Mouse (Mus musculus): ENCODE measurements around the gene Plgrkt.

- no peak for TF ChIP-seq CTCF (IDR thresholded peaks at IDR 0.05; ENCODE audit: borderline replicate concordance, extremely low read depth, insufficient read depth, insufficient read length)
- no peak for TF ChIP-seq POLR2A (IDR thresholded peaks at IDR 0.05; ENCODE audit: borderline replicate concordance, extremely low read depth, insufficient read depth, insufficient read length, poor library complexity, severe bottlenecking)
Observed at GRCm38 (mm10) chr19:29374947-29375346, 7.8 kb upstream of the Plgrkt start.

Data from brain, embryonic 14.5 days (tissue).